Mouse (Mus musculus) lung, adult 2 months (tissue): ENCODE results near the gene Wfdc3. TPM values are rescaled to one million over a fixed set of nuclear protein-coding genes. Genes with fewer than 3 reads are reported as not detected.
A peak's percentile ranks its signal among the peaks of the same experiment; 100 is the strongest.
"Not testable (repeated sequence)": the region's sequence is repeated elsewhere in the genome, so short reads cannot be mapped to it uniquely, and the experiment has no call there.

Source experiments
- DNase-seq: peaks from one replicate; pipeline ENCODE4 v3.0.0; 2022
- H3K4me1 ChIP-seq: fragments of 200-500 bp; 2 replicates; pipeline ENCODE4 v1.6.1; 2011; ENCODE audit warnings: low read length; ENCODE audit not compliant: control insufficient read depth, insufficient read depth
- H3K4me3 ChIP-seq: fragments of 200-500 bp; replicated peaks from 2 replicates; pipeline ENCODE3; 2011; ENCODE audit warnings: low read depth, mild to moderate bottlenecking, control low read depth, low read length; ENCODE audit errors: extremely low read depth
- CTCF ChIP-seq: fragments of 200-500 bp; IDR thresholded peaks from 2 replicates; pipeline ENCODE4 v1.5.1; 2011; ENCODE audit warnings: mild to moderate bottlenecking, low read length, control low read depth; ENCODE audit not compliant: insufficient read depth
- POLR2A ChIP-seq: fragments of 200-500 bp; IDR thresholded peaks from 2 replicates; pipeline ENCODE4 v1.6.1; 2011; ENCODE audit warnings: low read depth, mild to moderate bottlenecking, control low read depth, low read length, borderline replicate concordance; ENCODE audit errors: extremely low read depth
- WGBS: fragments of 180-500 bp; shearing (Covaris S2); methylation state at CpG from one replicate; pipeline ENCODE4 v1.1.7; 2018; 5-methylcytosine and 5-hydroxymethylcytosine counted together
- polyA plus RNA-seq: library from polyadenylated mRNA; depleted of rRNA; stranded (reverse); fragments of >200 nt; gene quantifications from 2 replicates; pipeline ENCODE4 v1.2.3, GENCODE M21; 2012

Wfdc3 gene
- polyA plus RNA-seq, 1 experiment = 1.3 TPM

DNA sequence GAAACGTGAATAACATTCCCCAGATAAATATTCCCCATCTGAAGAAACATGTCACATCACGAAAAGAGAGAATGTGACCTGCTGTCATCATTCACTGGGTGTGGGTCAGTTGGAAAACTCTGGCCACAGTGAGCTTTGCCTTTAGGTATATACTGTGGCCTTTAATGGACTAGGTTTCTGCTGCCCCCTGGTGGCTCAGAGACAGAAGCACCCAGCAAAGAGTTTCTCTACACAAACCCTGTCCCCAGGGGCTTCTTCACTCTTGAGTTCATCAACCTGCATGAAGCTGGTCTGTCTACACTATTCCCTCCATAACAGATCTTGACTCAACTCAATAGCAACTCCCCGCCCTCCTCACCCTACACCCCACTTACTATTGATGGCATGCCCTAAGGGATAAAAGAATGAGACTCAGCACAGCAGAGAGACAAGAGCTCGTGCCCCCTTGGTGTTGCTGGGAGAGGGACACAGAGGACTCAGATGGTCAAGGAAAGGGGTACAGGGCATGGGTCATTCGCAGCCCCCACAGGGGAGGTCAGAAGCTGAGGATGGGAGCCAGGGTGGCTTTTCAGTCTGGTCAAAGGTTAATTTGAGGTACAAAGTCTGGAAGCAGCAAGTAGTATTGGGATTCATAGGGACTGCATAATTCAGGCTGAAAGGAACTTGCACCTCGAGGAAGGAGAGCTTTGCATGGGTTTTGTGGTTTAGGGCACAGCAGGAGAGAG lies 19.7 kb downstream of the Wfdc3 start:
- TF ChIP-seq CTCF = peak; percentile 71
- TF ChIP-seq POLR2A = no peak
- Histone ChIP-seq H3K4me3 (no peak overlapping the region), H3K4me1 (no peaks in the 10 kb centered on the region)
- peak; percentile 69 for DNase-seq
- 16% methylated on average over 6 of the region's 6 CpGs for WGBS

DNA sequence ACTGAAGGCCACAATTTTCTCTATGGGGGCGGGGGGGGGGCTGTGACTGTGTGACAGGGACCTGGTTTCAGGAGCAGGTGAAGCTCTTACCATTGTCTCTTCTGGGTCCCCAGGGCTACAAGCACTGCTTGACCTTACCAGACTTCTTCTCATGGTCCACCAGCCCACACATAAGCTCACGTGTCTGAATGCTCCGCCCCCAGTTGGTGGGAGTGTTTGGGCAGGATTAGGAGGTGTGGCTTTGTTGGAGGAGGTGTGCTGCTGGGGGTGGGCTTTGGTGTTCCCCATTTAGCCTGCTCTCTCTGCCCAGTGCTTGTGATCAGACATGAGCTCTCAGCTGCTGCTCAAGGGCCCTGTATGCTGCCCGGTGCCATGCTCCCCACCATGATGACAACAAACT lies 22.5 kb downstream of the Wfdc3 start:
- H3K4me3 ChIP-seq = no peak overlapping the region
- H3K4me1 ChIP-seq = no peaks in the 10 kb centered on the region
- TF ChIP-seq CTCF = no peak
- TF ChIP-seq POLR2A = no peak
- WGBS = 62% methylated on average over 4 of the region's 4 CpGs
- no peak for DNase-seq

DNA sequence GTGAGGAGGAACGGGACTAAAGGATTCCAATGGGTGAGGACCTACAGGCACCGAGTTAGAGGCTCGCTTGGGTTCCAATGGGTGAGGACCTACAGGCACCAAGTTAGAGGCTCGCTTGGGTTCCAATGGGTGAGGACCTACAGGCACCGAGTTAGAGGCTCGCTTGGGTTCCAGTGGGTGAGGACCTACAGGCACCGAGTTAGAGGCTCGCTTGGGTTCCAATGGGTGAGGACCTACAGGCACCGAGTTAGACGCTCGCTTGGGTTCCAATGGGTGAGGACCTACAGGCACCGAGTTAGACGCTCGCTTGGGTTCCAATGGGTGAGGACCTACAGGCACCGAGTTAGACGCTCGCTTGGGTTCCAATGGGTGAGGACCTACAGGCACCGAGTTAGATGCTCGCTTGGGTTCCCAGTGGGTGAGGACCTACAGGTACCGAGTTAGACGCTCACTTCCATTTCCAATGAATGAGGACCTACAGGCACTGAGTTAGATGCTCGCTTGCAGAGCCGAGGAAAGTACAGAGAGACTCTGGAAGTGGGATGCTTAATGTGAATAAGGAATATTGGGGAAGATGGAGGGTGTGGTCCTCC lies 29.4 kb downstream of the Wfdc3 start:
- not testable (repeated sequence) for H3K4me1 ChIP-seq, DNase-seq, H3K4me3 ChIP-seq
- 88% methylated on average over 23 of the region's 23 CpGs for WGBS

DNA sequence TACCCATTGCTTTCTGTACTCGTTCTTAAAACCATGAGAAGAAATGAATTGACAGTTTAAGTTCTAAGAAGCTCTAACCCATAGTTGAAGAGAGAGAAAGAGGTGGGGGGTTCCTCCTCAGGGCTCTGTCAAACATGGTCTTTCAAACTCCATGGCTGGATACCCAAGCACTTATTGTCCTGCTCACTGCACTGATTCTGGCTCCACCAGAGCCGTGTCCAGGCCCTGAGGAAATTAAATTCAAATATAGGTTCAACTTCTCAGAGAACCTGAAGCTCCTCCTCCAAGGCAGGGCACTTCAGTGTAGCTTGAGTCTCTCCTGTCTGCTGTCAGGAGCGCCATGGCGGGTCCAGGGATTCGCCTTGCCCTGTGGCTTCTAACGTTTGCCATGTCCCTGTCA lies 30.7 kb downstream of the Wfdc3 start, which contains the start of gene Spint5:
TSS of gene Spint5 (plus strand) at position 301 of the 400 bp plus-strand sequence.
- Histone ChIP-seq H3K4me3 (no peak within 1 kb of the TSS), H3K4me1 (no peaks in the 10 kb centered on the region)
- no peak for TF ChIP-seq POLR2A
- TF ChIP-seq CTCF = no peak
- 75% methylated on average over 6 of the region's 6 CpGs for WGBS
- DNase-seq = no peak

DNA sequence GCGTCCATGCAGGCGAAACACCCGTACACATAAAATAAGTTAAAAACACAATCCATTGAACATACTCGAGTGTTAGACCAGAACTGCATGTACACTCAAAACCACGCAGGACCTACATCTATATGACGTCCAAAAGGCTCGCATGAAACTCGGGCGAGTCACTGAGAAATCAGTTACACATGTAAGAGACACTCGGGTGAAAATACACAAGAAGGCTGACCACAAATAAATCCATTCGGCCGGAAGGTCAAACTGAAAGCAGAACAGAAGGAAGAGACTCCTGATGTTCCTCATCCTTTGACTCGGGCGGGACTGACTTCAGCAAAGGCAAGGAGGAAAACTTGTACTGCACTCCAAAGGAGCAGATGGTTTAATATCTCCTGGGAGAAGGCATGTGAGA lies 39.7 kb downstream of the Wfdc3 start:
- Histone ChIP-seq H3K4me3 (no peak overlapping the region), H3K4me1 (no peaks in the 10 kb centered on the region)
- no peak for TF ChIP-seq CTCF
- TF ChIP-seq POLR2A = no peak
- 86% methylated on average over 14 of the region's 14 CpGs for WGBS
- DNase-seq = no peak

DNA sequence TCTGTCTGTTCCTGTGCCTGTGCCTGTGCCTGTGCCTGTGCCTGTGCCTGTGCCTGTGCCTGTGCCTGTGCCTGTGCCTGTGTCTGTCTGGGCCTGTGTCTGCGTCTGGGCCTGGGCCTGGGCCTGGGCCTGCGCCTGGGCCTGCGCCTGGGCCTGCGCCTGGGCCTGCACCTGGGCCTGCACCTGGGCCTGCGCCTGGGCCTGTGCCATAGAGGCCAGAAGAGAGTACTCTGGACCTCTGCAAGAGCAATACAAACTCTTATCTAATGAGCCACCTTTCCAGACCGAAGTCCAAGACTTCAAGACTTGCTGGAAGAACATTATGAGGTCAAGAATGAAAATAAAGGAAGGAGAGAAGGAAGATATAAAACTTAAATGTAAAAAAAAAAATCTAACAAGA lies 40.4 kb downstream of the Wfdc3 start:
- no peaks in the 10 kb centered on the region for H3K4me1 ChIP-seq
- no peak for DNase-seq
- 91% methylated on average over 6 of the region's 6 CpGs for WGBS

DNA sequence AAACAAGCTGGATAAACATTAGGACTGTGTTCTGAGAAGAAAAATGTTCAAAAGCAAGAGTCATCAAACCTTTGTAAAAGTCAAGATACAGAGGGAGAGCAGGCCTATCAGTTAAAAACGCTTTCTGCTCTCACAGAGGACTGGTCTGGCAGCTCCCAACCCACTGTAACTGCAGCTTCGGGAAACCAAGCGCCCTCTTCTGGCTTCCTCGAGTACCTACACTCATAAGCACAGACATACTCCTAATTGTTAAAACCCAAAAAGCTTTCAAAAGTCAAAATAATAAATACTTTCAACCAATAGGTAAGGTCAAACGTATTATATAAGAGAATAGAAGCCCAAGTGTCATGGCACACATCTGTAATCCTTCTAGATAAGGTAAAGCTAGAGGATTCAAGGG lies 41.5 kb downstream of the Wfdc3 start:
- TF ChIP-seq POLR2A (no peak), CTCF (no peak)
- WGBS = 79% methylated on average over 5 of the region's 5 CpGs

More for the DNA sequence above, 40.4 kb downstream of the Wfdc3 start:
- TF ChIP-seq POLR2A (no peak), CTCF (no peak)
- H3K4me3 ChIP-seq = no peak overlapping the region

DNA sequence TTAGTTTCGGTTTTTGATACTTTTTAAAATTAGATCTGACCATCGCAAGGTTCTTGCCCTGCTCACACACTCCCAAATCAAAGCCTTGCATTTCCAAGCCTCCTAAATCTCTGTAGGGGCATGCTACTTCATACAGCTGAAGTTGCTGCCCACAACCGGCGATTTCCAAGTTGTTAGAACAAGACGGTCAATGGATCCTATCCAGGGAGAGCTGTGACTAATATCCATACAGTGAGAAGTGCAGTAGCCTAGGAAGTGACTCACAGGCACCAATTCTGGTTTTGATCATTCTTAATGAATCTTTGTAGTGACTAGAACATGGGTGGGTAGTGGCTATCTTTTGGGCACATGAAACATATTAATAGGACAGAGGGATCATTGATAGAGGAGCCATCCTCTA lies 44.0 kb downstream of the Wfdc3 start:
- DNase-seq = no peak
- no peak for TF ChIP-seq POLR2A
- TF ChIP-seq CTCF = no peak
- Histone ChIP-seq H3K4me1 (no peaks in the 10 kb centered on the region), H3K4me3 (no peak overlapping the region)
- WGBS = 87% methylated on average over 5 of the region's 5 CpGs

More for the DNA sequence above, 41.5 kb downstream of the Wfdc3 start:
- Histone ChIP-seq H3K4me3 (no peak overlapping the region), H3K4me1 (no peaks in the 10 kb centered on the region)
- no peak for DNase-seq

DNA sequence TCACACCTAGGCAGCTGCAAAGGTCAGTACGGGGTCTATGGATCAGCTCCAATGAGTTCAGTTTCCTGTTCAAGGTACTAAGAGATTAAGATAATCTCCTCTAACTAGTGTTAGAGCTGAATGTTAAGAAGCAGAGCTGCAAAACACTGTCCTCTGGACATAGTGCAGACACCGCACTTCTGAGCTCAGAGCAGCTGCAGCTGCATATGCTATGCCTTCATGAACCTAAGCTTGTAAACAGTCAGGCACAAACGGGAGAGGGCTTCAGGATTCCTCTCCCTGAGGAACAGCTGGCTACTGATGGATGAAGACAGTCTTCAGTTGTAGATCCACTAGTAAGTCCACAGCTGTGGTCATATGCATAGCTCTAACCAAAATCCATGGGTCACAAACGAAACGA lies 44.8 kb downstream of the Wfdc3 start:
- Histone ChIP-seq H3K4me3 (no peak overlapping the region), H3K4me1 (no peaks in the 10 kb centered on the region)
- no peak for DNase-seq
- TF ChIP-seq CTCF (no peak), POLR2A (no peak)
- 73% methylated on average over 5 of the region's 5 CpGs for WGBS

DNA sequence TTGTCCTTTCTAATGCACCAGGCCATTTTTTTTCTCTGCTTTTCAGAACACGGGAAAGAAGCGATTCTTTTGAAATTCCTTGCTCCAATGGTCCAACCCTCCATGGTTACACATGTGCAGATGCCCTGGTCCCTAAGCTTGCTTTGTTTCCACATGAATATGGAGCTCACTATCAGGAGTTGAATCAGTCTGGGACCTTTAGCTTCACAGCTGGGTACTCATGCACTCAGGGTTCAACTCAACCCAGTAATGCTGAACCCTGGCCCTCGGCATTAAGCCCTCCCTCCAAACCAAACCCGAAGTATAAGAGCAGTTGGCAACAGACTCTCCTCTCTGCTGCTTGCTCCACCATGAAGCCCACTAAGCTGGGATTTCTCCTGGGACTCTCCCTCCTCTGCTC lies 47.5 kb downstream of the Wfdc3 start, which contains the start of gene Spint4:
TSS of gene Spint4 (plus strand) at position 301 of the 400 bp plus-strand sequence.
- 77% methylated on average over 4 of the region's 4 CpGs for WGBS
- no peak for DNase-seq
- TF ChIP-seq POLR2A (no peak), CTCF (no peak)
- no peak within 1 kb of the TSS for H3K4me3 ChIP-seq
- H3K4me1 ChIP-seq = no peaks in the 10 kb centered on the region
